Mouse (Mus musculus) v-Abl transformed pro-B cells (cell line): Measurements from ENCODE around the gene Cfc1.
"Not testable (repeated sequence)": the region's sequence is repeated elsewhere in the genome, so short reads cannot be mapped to it uniquely, and the experiment has no call there.

ENCODE experiments used
- in situ Hi-C, 2 experiments: fragments of 400-800 bp; cut with MboI; formaldehyde crosslinking; loops; one replicate each; pipeline ENCODE4 v1.15.1; 2025; ENCODE audit not compliant: unreplicated experiment in 2 of 2

The Cfc1 gene

GRCm38 (mm10) chr1:34535043-34535698 is at the start of gene Cfc1:
Cfc1 (plus strand) TSS chr1:34535648.
- in situ Hi-C loops, result not testable (repeated sequence)

GRCm38 (mm10) chr1:34487383-34487782 is 48.1 kb upstream of the Cfc1 start:
- in situ Hi-C loops, result loop anchor here in 1 of 2 experiments (5.0 to 25.0 kb wide), 2 partner anchors 45 to 1800 kb away; no protein-coding TSS in a partner anchor

- in situ Hi-C loops, result loop anchor here in 1 of 2 experiments (5.0 to 25.0 kb wide), 2 partner anchors 48 to 1797 kb away; no protein-coding TSS in a partner anchor
Measured at GRCm38 (mm10) chr1:34489852-34490541, 45.5 kb upstream of the Cfc1 start.

- in situ Hi-C loops, result loop anchor here in 1 of 2 experiments (25.0 kb wide), 1 partner anchor 1796 kb away; no protein-coding TSS in a partner anchor
Measured at GRCm38 (mm10) chr1:34491480-34491879, 44.0 kb upstream of the Cfc1 start.

- in situ Hi-C loops, result loop anchor here in 1 of 2 experiments (25.0 kb wide), 1 partner anchor 359 kb away; no protein-coding TSS in a partner anchor
Measured at GRCm38 (mm10) chr1:34502991-34503390, 32.5 kb upstream of the Cfc1 start.

- in situ Hi-C loops, result loop anchor here in 1 of 2 experiments (25.0 kb wide), 1 partner anchor 357 kb away; no protein-coding TSS in a partner anchor
Measured at GRCm38 (mm10) chr1:34505307-34505706, 30.1 kb upstream of the Cfc1 start.

- in situ Hi-C loops, result loop anchor here in 1 of 2 experiments (25.0 kb wide), 1 partner anchor 356 kb away; no protein-coding TSS in a partner anchor
Measured at GRCm38 (mm10) chr1:34505970-34506551, 29.4 kb upstream of the Cfc1 start.

- in situ Hi-C loops, result loop anchor here in 1 of 2 experiments (25.0 kb wide), 1 partner anchor 354 kb away; no protein-coding TSS in a partner anchor
Measured at GRCm38 (mm10) chr1:34507986-34508385, 27.5 kb upstream of the Cfc1 start.

- in situ Hi-C loops, result loop anchor here (5.0 to 25.0 kb wide), 2 partner anchors 87 to 352 kb away; no protein-coding TSS in a partner anchor
Measured at GRCm38 (mm10) chr1:34510575-34510981, 24.9 kb upstream of the Cfc1 start.

- in situ Hi-C loops, result loop anchor here (5.0 to 25.0 kb wide), 2 partner anchors 86 to 351 kb away; no protein-coding TSS in a partner anchor
Measured at GRCm38 (mm10) chr1:34511027-34511426, 24.4 kb upstream of the Cfc1 start.

- in situ Hi-C loops, result loop anchor here (5.0 to 25.0 kb wide), 2 partner anchors 84 to 349 kb away; no protein-coding TSS in a partner anchor
Measured at GRCm38 (mm10) chr1:34513068-34513467, 22.4 kb upstream of the Cfc1 start.

GRCm38 (mm10) chr1:34516595-34516994 is 18.9 kb upstream of the Cfc1 start:
- in situ Hi-C loops, result loop anchor here in 1 of 2 experiments (25.0 kb wide), 1 partner anchor 346 kb away; no protein-coding TSS in a partner anchor

GRCm38 (mm10) chr1:34517297-34517696 is 18.2 kb upstream of the Cfc1 start:
- in situ Hi-C loops, result loop anchor here in 1 of 2 experiments (25.0 kb wide), 1 partner anchor 345 kb away; no protein-coding TSS in a partner anchor

GRCm38 (mm10) chr1:34517797-34518196 is 17.7 kb upstream of the Cfc1 start:
- in situ Hi-C loops, result loop anchor here in 1 of 2 experiments (25.0 kb wide), 1 partner anchor 345 kb away; no protein-coding TSS in a partner anchor

- in situ Hi-C loops, result loop anchor here in 1 of 2 experiments (25.0 kb wide), 1 partner anchor 344 kb away; no protein-coding TSS in a partner anchor
Measured at GRCm38 (mm10) chr1:34518259-34518658, 17.2 kb upstream of the Cfc1 start.

- in situ Hi-C loops, result loop anchor here in 1 of 2 experiments (25.0 kb wide), 1 partner anchor 340 kb away; no protein-coding TSS in a partner anchor
Measured at GRCm38 (mm10) chr1:34522205-34522849, 13.1 kb upstream of the Cfc1 start.

GRCm38 (mm10) chr1:34522850-34523244 is 12.6 kb upstream of the Cfc1 start:
- in situ Hi-C loops, result loop anchor here in 1 of 2 experiments (25.0 kb wide), 1 partner anchor 339 kb away; no protein-coding TSS in a partner anchor

- in situ Hi-C loops, result loop anchor here in 1 of 2 experiments (25.0 kb wide), 1 partner anchor 339 kb away; no protein-coding TSS in a partner anchor
Measured at GRCm38 (mm10) chr1:34523647-34524046, 11.8 kb upstream of the Cfc1 start.

- in situ Hi-C loops, result not testable (repeated sequence)
Measured at GRCm38 (mm10) chr1:34534574-34534973, 874 bp upstream of the Cfc1 start.
